In the genomic region with DNA sequence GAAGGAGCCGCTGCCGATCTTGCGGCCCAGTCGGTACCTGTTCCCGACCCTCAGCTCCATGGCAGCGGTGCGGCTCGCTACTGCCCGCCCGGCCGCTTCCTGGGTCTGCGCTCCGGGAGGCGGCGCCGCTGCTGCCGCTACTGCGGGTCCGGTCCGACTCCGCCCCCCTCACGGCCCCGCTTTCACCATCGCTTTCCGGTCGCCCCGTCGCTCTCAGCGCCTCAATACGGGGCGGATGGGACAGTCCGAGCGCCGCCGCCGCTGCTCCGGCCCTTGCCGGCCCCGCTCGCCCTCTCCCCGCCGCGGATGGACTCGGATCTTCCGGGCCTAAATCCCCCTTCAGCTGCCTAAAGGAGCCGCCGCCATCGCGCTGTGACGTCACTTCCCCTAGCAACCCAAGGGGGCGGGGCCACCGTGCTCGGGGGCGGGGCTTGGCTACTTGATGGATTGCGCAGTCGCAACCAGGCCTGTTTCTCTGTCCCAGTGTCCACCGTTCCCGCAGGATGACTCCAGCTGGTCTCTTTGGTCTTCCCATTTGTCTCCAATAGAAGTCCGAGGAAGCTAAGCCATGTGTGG, we compare ENCODE assay signal across 8 mouse cellular contexts. TPM values are rescaled to one million over a fixed set of nuclear protein-coding genes. Genes with fewer than 3 reads are reported as not detected.
DNase-seq lines count a peak whose midpoint lies in the region; ATAC-seq lines count a peak whose summit lies in the region.

A gene (minus strand): TSS at position 380 of the 576 bp plus-strand sequence.

- 0% methylated on average over 49 of the region's 59 CpGs for WGBS in hindbrain, embryonic 15.5 days

- H3K9ac ChIP-seq in hindbrain, embryonic 15.5 days, result peak within 1 kb of the TSS; percentile 99

- H3K4me2 ChIP-seq in hindbrain, embryonic 15.5 days, result peak within 1 kb of the TSS; percentile 87

- H3K27ac ChIP-seq in hindbrain, embryonic 15.5 days (replicated peaks), result peak within 1 kb of the TSS; percentile 96

- H3K4me3 ChIP-seq in hindbrain, embryonic 15.5 days, result peak within 1 kb of the TSS; percentile 100

- ATAC-seq in hindbrain, embryonic 15.5 days (ENCODE audit: low FRiP score, low read depth), result peak; percentile 91

- peaks cover 4% of the 10 kb centered on the region; the same call in 1 of the 2 replicates for H3K36me3 ChIP-seq in hindbrain, embryonic 15.5 days

- no peaks in the 10 kb centered on the region for H3K27me3 ChIP-seq in hindbrain, embryonic 15.5 days

- DNase-seq in R1 (ENCODE audit: low read depth, low spot score), result peak; percentile 91
- peak; percentile 100 for DNase-seq in cerebellum, postnatal 25 days
- peak; percentile 99 to 100 for DNase-seq in frontal cortex, postnatal 36 days (ENCODE audit: low spot score in 2 of 2)
- DNase-seq in left cerebral cortex, adult 11 months (ENCODE audit: low spot score), result peak; percentile 97
- peak; percentile 97 to 99 for DNase-seq in lung, postnatal 4 days
- DNase-seq in retina, postnatal 7 days (ENCODE audit: low read depth, low spot score), result peak; percentile 95
- DNase-seq in urinary bladder, adult 2 months (ENCODE audit: low spot score), result peak; percentile 100

- no peaks in the 10 kb centered on the region for H3K9me3 ChIP-seq in hindbrain, embryonic 15.5 days

- peaks cover 63% of the 10 kb centered on the region for H3K4me1 ChIP-seq in hindbrain, embryonic 15.5 days (replicated peaks)

RNA-seq across cellular contexts. Expression of the gene that starts here (rescaled TPM):
- polyA plus RNA-seq in hindbrain, embryonic 15.5 days (2015; fragmentation: Nextera tagmentation; extraction: Ambion mirVana), result 147 and 149 TPM in 2 replicates
- 106 and 110 TPM in 2 replicates for polyA plus RNA-seq in urinary bladder, adult 2 months (2012; rRNA removed)

Comparison
In these comparisons a context has a peak if more than half of its experiments do, and no peak if none do; other contexts are left out.
1. Peak in every context shown above with its lines: DNase-seq, ATAC-seq, H3K4me3 ChIP-seq and H3K27ac ChIP-seq.